Mouse (Mus musculus) ES-Bruce4 (cell line): ENCODE data around the gene Rnf25. TPM values are rescaled to one million over a fixed set of nuclear protein-coding genes. Genes with fewer than 3 reads are reported as not detected.

Experiments used
- H3K27ac ChIP-seq: 2 replicates; pipeline ENCODE4 v1.5.1; 2012; ENCODE audit warnings: low read length, inconsistent platforms; ENCODE audit not compliant: insufficient read depth
- H3K27me3 ChIP-seq: 2 replicates; pipeline ENCODE4 v1.6.1; 2012; ENCODE audit warnings: mild to moderate bottlenecking, low read length, inconsistent platforms; ENCODE audit not compliant: control insufficient read depth, poor library complexity, insufficient read depth, severe bottlenecking
- H3K36me3 ChIP-seq: 2 replicates; pipeline ENCODE4 v1.6.1; 2012; ENCODE audit warnings: inconsistent platforms, mild to moderate bottlenecking, low read length, moderate library complexity; ENCODE audit not compliant: control insufficient read depth, poor library complexity, insufficient read depth, severe bottlenecking
- H3K4me1 ChIP-seq: one replicate; pipeline ENCODE4 v1.8.1; 2011; ENCODE audit warnings: low read length; ENCODE audit not compliant: control insufficient read depth, insufficient read depth
- H3K4me3 ChIP-seq: 2 replicates; pipeline ENCODE4 v1.5.1; 2011; ENCODE audit warnings: low read depth, mild to moderate bottlenecking, low read length
- H3K9ac ChIP-seq: 2 replicates; pipeline ENCODE4 v1.6.1; 2012; ENCODE audit warnings: low read depth, mild to moderate bottlenecking, inconsistent platforms; ENCODE audit not compliant: poor library complexity, severe bottlenecking
- H3K9me3 ChIP-seq: replicated peaks from 2 replicates; pipeline ENCODE4 v1.6.1; 2012; ENCODE audit warnings: mild to moderate bottlenecking, low read length, inconsistent platforms; ENCODE audit not compliant: control insufficient read depth, poor library complexity, insufficient read depth, severe bottlenecking
- CTCF ChIP-seq: IDR thresholded peaks from one replicate; pipeline ENCODE4 v1.8.1; 2011; ENCODE audit warnings: low read depth, low read length
- EP300 ChIP-seq: IDR thresholded peaks from 2 replicates; pipeline ENCODE4 v1.6.1; 2011; ENCODE audit warnings: low read depth, low read length; ENCODE audit not compliant: insufficient read depth
- POLR2A ChIP-seq: IDR thresholded peaks from one replicate; pipeline ENCODE4 v1.8.1; 2011; ENCODE audit warnings: low read length; ENCODE audit not compliant: insufficient read depth
- polyA plus RNA-seq: library from polyadenylated mRNA; stranded (reverse); fragments of >200 nt; gene quantifications from 2 replicates; pipeline ENCODE4 v1.2.4, GENCODE M21; 2011; ENCODE audit warnings: low read depth; ENCODE audit not compliant: missing spikeins, insufficient read depth, insufficient read length

The Rnf25 gene
- polyA plus RNA-seq, 1 experiment: 39.6 TPM

DNA sequence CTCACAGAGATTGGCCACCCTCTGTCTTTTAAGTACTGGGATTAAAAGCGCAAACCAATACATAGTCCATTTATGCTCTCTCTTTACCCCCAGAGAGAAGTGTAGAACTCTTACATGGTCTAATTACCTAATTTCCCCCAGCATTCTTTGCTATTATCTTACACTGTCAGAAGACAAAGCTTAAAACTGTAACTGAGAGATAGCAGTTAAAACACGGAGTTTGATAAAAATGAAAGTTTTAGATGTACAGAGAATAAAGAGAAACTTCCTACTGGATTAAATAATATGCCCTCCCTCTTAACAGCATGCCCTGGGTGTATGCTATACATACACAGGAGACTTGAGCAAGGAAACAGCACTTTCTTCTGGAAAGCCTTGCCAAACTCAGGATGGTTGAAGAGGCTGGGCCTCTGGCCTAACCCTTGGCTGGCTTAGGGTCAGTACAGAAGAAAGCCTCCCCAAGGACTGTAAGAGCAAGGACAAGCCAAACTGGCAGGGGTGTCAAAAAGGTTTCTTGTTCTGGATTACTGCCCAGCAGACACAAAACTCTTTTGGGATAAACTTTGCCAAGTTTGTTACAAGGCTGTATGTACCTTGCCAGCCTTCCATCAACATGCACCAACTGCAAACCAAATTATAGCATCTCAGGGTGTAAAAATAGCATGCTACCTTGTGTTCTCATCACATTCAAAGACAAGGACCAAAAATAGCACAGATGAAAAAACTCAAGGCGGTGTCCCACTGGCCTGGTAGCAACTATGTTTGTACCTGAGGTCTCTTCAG is 16.4 kb downstream of the Rnf25 start:
- no peaks in the 10 kb centered on the region for H3K27me3 ChIP-seq
- H3K9me3 ChIP-seq: no peaks in the 10 kb centered on the region
- H3K4me3 ChIP-seq: no peak overlapping the region
- peaks cover 4% of the 10 kb centered on the region for H3K36me3 ChIP-seq
- TF ChIP-seq POLR2A (no peak), CTCF (no peak), EP300 (no peak)
- H3K27ac ChIP-seq: no peak overlapping the region
- H3K4me1 ChIP-seq: no peaks in the 10 kb centered on the region
- H3K9ac ChIP-seq: no peak overlapping the region

DNA sequence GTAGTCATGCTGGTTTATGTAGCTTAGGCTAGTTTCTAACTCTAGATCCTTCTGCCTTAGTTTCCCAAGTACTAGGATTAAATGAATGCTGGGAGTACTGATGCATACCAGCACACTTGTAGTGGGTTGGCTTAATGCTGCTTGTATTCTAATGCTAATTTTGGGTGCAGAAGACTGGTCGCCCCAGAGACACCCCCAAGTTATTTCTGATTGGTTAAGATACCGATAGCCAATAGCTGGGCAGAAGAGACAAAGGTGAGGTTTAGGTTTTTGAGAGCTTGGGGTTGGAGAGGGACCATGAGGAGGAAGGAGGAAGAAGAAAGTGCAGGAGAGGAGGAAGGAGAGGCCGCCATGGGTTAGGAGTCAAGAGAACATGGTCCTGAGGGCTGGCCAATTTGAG is 18.6 kb downstream of the Rnf25 start:
- Histone ChIP-seq H3K9me3 (no peaks in the 10 kb centered on the region), H3K36me3 (peaks cover 13% of the 10 kb centered on the region), H3K27me3 (no peaks in the 10 kb centered on the region), H3K27ac (no peak overlapping the region), H3K4me3 (no peak overlapping the region), H3K9ac (no peak overlapping the region), H3K4me1 (no peaks in the 10 kb centered on the region)
- no peak for TF ChIP-seq POLR2A

DNA sequence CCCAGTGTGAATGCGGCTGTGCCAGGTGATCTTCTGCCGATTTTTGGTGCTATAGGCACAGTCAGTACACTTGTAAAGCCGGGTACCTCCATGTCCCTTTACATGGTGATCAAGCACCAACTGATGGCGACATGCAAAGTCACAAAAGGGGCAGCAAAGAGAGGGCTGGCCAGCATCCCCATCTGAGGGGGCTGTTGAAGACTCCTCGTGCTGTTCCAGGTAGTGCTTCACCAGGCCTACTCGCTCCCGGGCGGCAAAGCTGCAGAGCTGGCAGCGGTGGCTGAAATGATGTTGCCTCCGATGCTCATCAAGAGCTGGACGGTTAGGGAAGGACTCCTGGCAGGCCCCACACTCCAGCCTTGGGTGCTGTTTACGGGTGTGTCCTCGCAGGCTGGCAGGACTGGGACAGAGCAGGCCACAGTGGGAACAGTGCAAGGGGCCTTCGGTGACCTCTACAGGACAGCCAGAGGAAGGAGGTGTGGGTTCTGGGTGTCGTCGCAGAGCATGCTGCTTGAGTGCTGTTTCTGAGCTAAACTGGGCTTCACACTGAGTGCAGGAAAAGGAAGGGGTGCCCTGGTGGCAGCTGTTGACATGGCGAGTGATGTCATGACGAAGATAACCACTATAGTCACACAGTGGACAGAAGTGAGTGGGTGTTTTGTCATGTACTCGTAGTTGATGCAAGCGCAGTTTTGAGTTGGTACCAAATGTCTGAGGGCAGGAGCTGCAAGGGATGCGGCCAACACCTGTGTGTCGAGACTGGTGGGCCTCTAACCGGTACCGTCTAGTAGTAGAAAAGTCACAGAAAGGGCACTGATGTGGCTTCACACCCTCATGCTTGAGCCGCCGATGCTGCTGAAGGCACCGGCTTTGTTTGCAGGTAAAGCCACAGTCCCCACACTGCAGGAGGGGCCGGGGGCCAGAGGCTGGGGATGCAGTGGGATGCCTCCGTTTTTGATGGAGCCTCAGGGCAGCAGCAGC is 31.2 kb downstream of the Rnf25 start:
- H3K9ac ChIP-seq: no peak overlapping the region
- H3K27ac ChIP-seq: no peak overlapping the region
- H3K4me3 ChIP-seq: no peak overlapping the region
- H3K9me3 ChIP-seq: no peaks in the 10 kb centered on the region
- no peaks in the 10 kb centered on the region for H3K4me1 ChIP-seq
- TF ChIP-seq CTCF: no peak
- TF ChIP-seq POLR2A: no peak
- TF ChIP-seq EP300: no peak
- H3K27me3 ChIP-seq: no peaks in the 10 kb centered on the region
- H3K36me3 ChIP-seq: peaks cover 67% of the 10 kb centered on the region

DNA sequence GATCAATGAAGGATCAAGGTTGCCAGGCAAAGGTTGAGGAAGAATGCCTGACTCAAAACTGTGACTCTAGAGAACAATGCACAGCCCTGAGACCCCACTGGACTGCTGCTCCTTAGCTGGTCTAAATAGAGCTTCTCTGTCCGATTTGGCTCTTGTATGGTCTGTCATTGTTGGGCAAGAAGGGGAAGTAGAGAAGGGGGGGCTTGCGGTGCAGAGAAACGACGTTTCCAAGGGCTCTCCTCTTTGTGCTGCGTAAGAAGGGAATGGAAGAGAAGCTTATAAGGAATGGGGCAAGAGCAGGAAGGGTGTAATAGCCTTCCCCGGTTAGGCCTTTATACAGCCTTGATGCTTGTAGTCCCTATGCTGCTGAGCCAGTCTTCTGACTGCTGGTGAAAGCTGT is 35.4 kb downstream of the Rnf25 start:
- TF ChIP-seq POLR2A (no peak), CTCF (no peak), EP300 (no peak)
- no peak overlapping the region for H3K27ac ChIP-seq
- no peaks in the 10 kb centered on the region for H3K9me3 ChIP-seq
- no peaks in the 10 kb centered on the region for H3K27me3 ChIP-seq
- no peak overlapping the region for H3K9ac ChIP-seq
- peaks cover 34% of the 10 kb centered on the region for H3K36me3 ChIP-seq
- no peak overlapping the region for H3K4me3 ChIP-seq
- no peaks in the 10 kb centered on the region for H3K4me1 ChIP-seq

DNA sequence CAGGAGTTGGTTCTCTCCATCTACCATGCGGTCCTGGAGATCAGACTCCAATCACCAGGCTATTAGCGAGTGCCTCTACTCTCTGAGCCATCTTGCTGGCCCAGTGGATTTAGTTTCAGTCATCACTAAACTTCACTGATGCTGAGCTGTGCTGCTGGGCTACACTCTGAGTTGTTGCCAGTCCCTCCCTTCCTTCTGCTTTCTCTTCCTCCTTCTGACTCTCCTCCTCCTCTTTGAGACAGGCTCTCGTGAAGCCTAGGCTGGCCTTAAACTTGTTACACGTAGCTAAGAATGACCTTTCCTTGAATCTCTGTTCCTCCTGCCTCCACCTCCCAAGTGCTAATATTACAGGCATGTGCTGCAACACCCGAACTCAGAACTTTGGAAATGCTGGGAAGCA is 42.1 kb downstream of the Rnf25 start:
- H3K9me3 ChIP-seq: no peaks in the 10 kb centered on the region
- TF ChIP-seq POLR2A (no peak), CTCF (no peak), EP300 (no peak)
- no peaks in the 10 kb centered on the region for H3K36me3 ChIP-seq
- no peak overlapping the region for H3K9ac ChIP-seq
- H3K4me3 ChIP-seq: no peak overlapping the region
- H3K27ac ChIP-seq: no peak overlapping the region
- H3K27me3 ChIP-seq: no peaks in the 10 kb centered on the region
- no peaks in the 10 kb centered on the region for H3K4me1 ChIP-seq

DNA sequence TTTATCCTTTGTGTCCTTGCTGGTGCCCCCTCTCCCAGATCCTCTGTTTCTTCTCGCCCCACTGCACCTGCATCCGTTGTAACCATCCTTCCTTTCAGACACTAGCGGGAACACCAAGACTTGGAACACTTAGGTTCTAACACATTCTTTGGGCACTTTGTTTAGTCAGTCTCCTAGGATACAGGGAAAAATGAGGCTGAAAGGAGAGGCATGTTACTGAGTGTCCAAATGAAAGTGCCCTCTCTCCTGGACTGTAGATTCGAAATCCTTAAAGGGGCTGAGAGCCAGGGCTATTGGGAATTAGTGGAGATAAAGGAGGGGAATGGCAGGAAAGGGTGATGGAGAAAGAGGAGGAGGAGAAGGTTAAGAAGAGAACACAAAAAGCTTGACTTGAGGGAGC is 57.0 kb downstream of the Rnf25 start, which contains the start of gene Usp37:
Gene Usp37, minus strand, starts transcription at position 101 of the 400 bp plus-strand sequence.
- no peaks in the 10 kb centered on the region for H3K9me3 ChIP-seq
- no peak within 1 kb of the TSS for H3K27ac ChIP-seq
- no peaks in the 10 kb centered on the region for H3K4me1 ChIP-seq
- no peak within 1 kb of the TSS for H3K9ac ChIP-seq
- no peak within 1 kb of the TSS for H3K4me3 ChIP-seq
- TF ChIP-seq POLR2A (no peak), CTCF (no peak), EP300 (no peak)
- H3K36me3 ChIP-seq: no peaks in the 10 kb centered on the region
- no peaks in the 10 kb centered on the region for H3K27me3 ChIP-seq

Other genes with a start within 250 kb of the Rnf25 start
- 0.75 TPM in 1 of 2 replicates, not detected in the other for gene Catip, start 239.3 kb downstream of the Rnf25 start, polyA plus RNA-seq
- gene Slc11a1, start 226.2 kb downstream of the Rnf25 start, polyA plus RNA-seq: 0.94 and 1.5 TPM in 2 replicates
- 28.6 and 33.6 TPM in 2 replicates for gene Ctdsp1, start 209.9 kb downstream of the Rnf25 start, polyA plus RNA-seq
- 0.61 TPM in 2 replicates for gene Vil1, start 192.0 kb downstream of the Rnf25 start, polyA plus RNA-seq
- 93.1 and 99.8 TPM in 2 replicates for gene Cnot9, start 95.3 kb downstream of the Rnf25 start, polyA plus RNA-seq
- gene Plcd4, start 58.5 kb downstream of the Rnf25 start, polyA plus RNA-seq: 1.8 and 2.9 TPM in 2 replicates
- 52.1 and 52.8 TPM in 2 replicates for gene Usp37, start 57.1 kb downstream of the Rnf25 start, polyA plus RNA-seq
- gene Zfp142, start 13.2 kb downstream of the Rnf25 start, polyA plus RNA-seq: 15.9 and 20.0 TPM in 2 replicates
- 18.4 and 22.3 TPM in 2 replicates for gene Bcs1l, start 13.1 kb downstream of the Rnf25 start, polyA plus RNA-seq
- 4.8 and 6.2 TPM in 2 replicates for gene Stk36, start within 50 bp of the Rnf25 start, polyA plus RNA-seq
- 123 and 129 TPM in 2 replicates for gene Ttll4, start 60.3 kb upstream of the Rnf25 start, polyA plus RNA-seq
- gene Cyp27a1, start 112.2 kb upstream of the Rnf25 start, polyA plus RNA-seq: 1.9 and 2.5 TPM in 2 replicates
- gene Prkag3, start 147.8 kb upstream of the Rnf25 start, polyA plus RNA-seq: 0.21 and 0.23 TPM in 2 replicates
- 5.0 and 5.6 TPM in 2 replicates for gene Wnt6, start 170.5 kb upstream of the Rnf25 start, polyA plus RNA-seq
- gene Wnt10a, start 190.1 kb upstream of the Rnf25 start, polyA plus RNA-seq: 0.79 and 0.81 TPM in 2 replicates